Mouse (Mus musculus) kidney, embryonic 14.5 days (tissue): ENCODE results near the gene Reep6. TPM values are rescaled to one million over a fixed set of nuclear protein-coding genes. Genes with fewer than 3 reads are reported as not detected.

ENCODE experiments used
- ATAC-seq: fragments of 200-750 bp; cut with Nextera tagmentation; 2 replicates; pipeline ENCODE4 v1.8.0; 2017; ENCODE audit warnings: moderate number of reproducible peaks, mild to moderate bottlenecking, moderate TSS enrichment, moderate library complexity; ENCODE audit not compliant: low FRiP score, low TSS enrichment
- H3K27ac ChIP-seq: fragments of 300-500 bp; sonication (generic); 2 replicates; pipeline ENCODE4 v1.5.1; 2014; ENCODE audit warnings: low read depth, mild to moderate bottlenecking, low read length, moderate library complexity, mixed read lengths
- H3K27me3 ChIP-seq: fragments of 300-500 bp; sonication (generic); 2 replicates; pipeline ENCODE4 v1.6.1; 2014; ENCODE audit warnings: mild to moderate bottlenecking, low read length; ENCODE audit not compliant: control insufficient read depth, insufficient read depth
- H3K36me3 ChIP-seq: fragments of 300-500 bp; sonication (generic); 2 replicates; pipeline ENCODE4 v1.6.1; 2014; ENCODE audit warnings: low read length, mixed read lengths; ENCODE audit not compliant: control insufficient read depth, insufficient read depth
- H3K4me1 ChIP-seq: fragments of 300-500 bp; sonication (generic); 2 replicates; pipeline ENCODE4 v1.6.1; 2014; ENCODE audit warnings: low read length, mixed read lengths; ENCODE audit not compliant: control insufficient read depth, insufficient read depth
- H3K4me2 ChIP-seq: fragments of 300-500 bp; sonication (generic); replicated peaks from 2 replicates; pipeline ENCODE4 v1.6.1; 2014; ENCODE audit warnings: low read depth, mild to moderate bottlenecking, low read length
- H3K4me3 ChIP-seq: fragments of 300-500 bp; sonication (generic); 2 replicates; pipeline ENCODE4 v1.5.1; 2014; ENCODE audit warnings: mild to moderate bottlenecking, low read length
- H3K9ac ChIP-seq: fragments of 300-500 bp; sonication (generic); 2 replicates; pipeline ENCODE4 v1.6.1; 2014; ENCODE audit warnings: low read depth, mild to moderate bottlenecking, low read length, moderate library complexity
- H3K9me3 ChIP-seq: fragments of 300-500 bp; sonication (generic); 2 replicates; pipeline ENCODE4 v1.6.1; 2016; ENCODE audit warnings: low read length; ENCODE audit not compliant: control insufficient read depth
- WGBS: fragments of 180-500 bp; shearing (Covaris S2); extraction: QIAGEN DNeasy Blood & Tissue Kit; methylation state at CpG from one replicate; pipeline ENCODE4 v1.1.7; 2014; 5-methylcytosine and 5-hydroxymethylcytosine counted together
- polyA plus RNA-seq: library from polyadenylated mRNA; unstranded; fragments of >200 nt; fragmentation: Nextera tagmentation; extraction: Ambion mirVana; gene quantifications from 2 replicates; pipeline ENCODE4 v1.2.1, GENCODE M21; 2014

Gene Reep6
- polyA plus RNA-seq, 1 experiment from 2014 or later = 7.1 TPM

DNA sequence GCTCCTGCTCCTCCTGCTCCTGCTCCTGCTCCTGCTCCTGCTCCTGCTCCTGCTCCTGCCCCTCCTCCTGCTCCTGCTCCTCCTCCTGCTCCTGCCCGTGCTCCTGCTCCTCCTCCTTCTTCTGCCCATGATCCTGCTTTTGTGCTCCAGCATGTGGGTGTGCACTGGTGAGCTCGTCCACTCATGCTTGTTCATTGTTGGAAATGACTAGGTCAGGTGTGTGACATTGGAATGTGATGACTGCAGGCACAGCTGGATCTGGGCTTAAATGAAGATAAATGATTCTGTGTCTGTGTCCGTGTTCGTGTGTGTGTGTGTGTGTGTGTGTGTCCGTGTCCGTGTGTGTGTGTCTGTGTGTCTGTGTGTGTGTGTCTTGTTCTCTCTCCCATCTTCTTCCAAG lies 38.6 kb downstream of the Reep6 start:
- Histone ChIP-seq H3K27ac (no peak overlapping the region), H3K4me3 (no peak overlapping the region), H3K4me2 (no peak overlapping the region), H3K27me3 (no peaks in the 10 kb centered on the region; the same call in 1 of the 2 replicates), H3K36me3 (no peaks in the 10 kb centered on the region), H3K4me1 (peaks cover 4% of the 10 kb centered on the region), H3K9ac (no peak overlapping the region), H3K9me3 (no peaks in the 10 kb centered on the region)
- WGBS = 92% methylated on average over 6 of the region's 6 CpGs
- ATAC-seq = no peak

DNA sequence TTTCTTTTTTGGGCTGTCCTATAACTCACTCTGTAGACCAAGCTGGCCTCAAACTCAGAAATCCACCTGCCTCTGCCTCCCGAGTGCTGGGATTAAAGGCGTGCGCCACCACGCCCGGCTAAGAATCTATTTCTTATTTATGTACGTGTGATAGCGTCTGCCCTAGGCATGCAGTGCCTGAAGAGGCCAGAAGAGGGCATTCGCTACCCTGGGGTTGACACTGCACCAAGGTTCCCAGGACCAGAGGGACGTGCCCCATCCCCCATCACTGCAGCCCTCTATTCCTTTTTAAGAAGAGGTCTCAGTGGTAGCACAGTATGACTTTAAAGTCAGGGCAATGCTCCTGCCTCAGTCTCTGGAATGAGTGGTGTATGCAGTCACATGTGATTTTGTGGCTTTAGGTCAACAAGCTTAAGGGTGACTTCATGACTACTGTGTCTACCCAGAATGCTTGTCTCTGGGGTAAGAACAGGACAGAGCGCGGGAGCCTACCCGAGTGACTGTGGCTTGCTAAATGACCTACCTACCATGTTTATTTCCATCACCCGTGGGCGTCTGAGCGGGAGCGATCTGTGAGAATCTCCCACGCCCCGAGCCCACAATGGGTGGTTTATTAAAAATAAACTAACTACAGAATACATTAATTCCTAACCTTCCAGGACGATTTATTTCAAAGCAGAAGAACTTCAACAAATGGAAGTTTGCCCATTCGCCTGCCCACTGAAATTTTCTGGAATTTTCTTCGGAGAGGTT lies 40.4 kb downstream of the Reep6 start:
- H3K9ac ChIP-seq = no peak overlapping the region
- H3K27me3 ChIP-seq = no peaks in the 10 kb centered on the region
- H3K4me2 ChIP-seq = no peak overlapping the region
- no peaks in the 10 kb centered on the region for H3K36me3 ChIP-seq
- ATAC-seq = no peak
- no peak overlapping the region for H3K27ac ChIP-seq
- WGBS = 78% methylated on average over 21 of the region's 21 CpGs
- H3K4me3 ChIP-seq = no peak overlapping the region
- peaks cover 4% of the 10 kb centered on the region for H3K4me1 ChIP-seq
- no peaks in the 10 kb centered on the region for H3K9me3 ChIP-seq

DNA sequence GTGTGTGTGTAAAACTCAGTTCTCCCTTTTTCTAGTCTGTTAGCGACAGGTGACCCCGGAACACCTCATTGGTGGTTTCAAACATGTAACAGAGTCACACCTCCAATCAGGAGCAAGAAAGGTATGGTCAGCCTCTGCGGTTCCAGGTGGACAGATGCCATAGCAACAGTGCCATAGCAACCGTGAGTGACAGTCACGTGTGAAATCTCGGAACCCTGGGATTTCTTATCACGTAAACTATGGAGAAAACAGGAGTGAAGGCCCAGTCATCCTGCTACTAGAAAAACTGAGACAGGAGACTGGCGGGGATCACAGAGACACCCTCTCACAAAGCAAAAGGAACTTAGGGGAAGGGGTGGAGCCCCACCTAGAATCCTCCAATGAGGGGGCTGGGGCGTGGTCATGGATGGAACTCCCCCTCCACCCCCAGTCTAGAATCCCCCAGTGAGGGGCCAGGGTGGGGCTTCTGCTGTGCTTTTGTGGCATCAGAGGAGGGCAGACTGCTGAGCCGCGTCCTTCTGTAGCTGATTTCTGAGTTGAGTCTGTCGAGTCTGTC lies 41.7 kb downstream of the Reep6 start:
- peaks cover 4% of the 10 kb centered on the region for H3K4me1 ChIP-seq
- no peaks in the 10 kb centered on the region for H3K9me3 ChIP-seq
- H3K4me3 ChIP-seq = peak overlapping the region; percentile 25; the same call in 1 of the 2 replicates
- peak overlapping the region; percentile 27; the same call in 1 of the 2 replicates for H3K4me2 ChIP-seq
- no peaks in the 10 kb centered on the region for H3K27me3 ChIP-seq
- H3K36me3 ChIP-seq = no peaks in the 10 kb centered on the region
- 4% methylated on average over 12 of the region's 12 CpGs for WGBS
- ATAC-seq = peak; percentile 84
- no peak overlapping the region for H3K27ac ChIP-seq
- H3K9ac ChIP-seq = no peak overlapping the region

DNA sequence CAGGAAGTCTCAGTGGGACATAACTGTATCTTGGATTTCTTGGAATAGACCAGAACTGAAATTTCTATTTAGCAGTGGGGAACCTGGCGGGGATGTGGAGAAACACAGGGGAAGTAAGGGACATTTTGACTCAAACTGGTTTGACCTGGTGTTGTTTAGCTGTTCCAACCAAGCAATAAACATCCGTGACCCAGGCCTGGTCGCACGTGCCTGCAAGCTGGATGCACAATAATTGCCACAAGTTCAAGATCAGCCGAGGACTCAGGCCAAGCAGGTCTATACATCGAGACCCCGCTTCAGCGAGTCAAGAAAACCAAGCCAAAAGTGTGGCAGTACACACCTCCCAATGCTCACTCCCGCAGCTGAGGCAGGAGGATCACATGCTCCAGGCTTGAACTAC lies 42.2 kb downstream of the Reep6 start:
- Histone ChIP-seq H3K27ac (no peak overlapping the region), H3K36me3 (no peaks in the 10 kb centered on the region), H3K9me3 (no peaks in the 10 kb centered on the region), H3K27me3 (no peaks in the 10 kb centered on the region), H3K4me2 (peak overlapping the region; percentile 27; the same call in 1 of the 2 replicates), H3K4me3 (peak overlapping the region; percentile 25; the same call in 1 of the 2 replicates), H3K9ac (no peak overlapping the region), H3K4me1 (peaks cover 4% of the 10 kb centered on the region)
- 52% methylated on average over 9 of the region's 9 CpGs for WGBS
- no peak for ATAC-seq

DNA sequence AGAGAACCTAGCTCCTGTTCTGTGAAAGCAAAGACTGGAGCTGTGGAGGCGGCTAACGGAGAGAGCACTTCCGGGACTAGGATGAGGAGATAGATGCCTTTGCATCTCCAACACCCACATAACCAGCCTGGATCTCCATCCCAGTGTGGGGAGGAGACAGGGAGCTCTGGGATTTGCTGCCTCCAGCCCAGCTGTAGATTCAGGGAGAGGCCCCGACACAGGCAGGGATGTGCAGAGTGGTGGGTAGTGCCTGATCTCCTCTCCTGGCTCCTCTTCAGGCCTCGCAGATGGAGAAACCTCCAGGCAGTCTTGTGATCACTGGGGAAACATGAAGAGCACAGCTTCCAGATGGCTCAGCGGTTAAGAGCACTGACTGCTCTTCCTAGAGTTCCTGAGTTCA lies 43.0 kb downstream of the Reep6 start:
- Histone ChIP-seq H3K27me3 (no peaks in the 10 kb centered on the region), H3K4me3 (no peak overlapping the region), H3K4me1 (peaks cover 4% of the 10 kb centered on the region), H3K9me3 (no peaks in the 10 kb centered on the region), H3K27ac (no peak overlapping the region), H3K4me2 (no peak overlapping the region), H3K36me3 (no peaks in the 10 kb centered on the region), H3K9ac (no peak overlapping the region)
- WGBS = 86% methylated on average over 6 of the region's 6 CpGs
- no peak for ATAC-seq

DNA sequence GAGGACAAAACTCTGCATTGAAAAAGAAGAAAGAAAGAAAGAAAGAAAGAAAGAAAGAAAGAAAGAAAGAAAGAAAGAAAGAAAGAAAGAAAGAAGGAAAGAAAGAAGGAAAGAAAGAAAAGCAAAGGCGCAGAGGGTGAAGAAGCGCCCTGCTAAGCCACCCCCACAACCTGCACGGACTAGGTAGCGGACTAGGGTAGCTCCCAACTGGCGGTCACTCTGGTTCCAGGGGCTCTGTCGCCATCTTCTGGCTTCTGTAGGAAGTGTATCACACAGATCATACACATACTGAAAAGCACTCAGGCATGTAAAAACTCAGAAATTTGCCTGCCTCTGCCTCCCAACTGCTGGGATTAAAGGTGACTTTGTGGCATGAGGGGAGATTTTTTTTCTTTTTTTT lies 44.3 kb downstream of the Reep6 start:
- Histone ChIP-seq H3K4me3 (no peak overlapping the region), H3K9me3 (no peaks in the 10 kb centered on the region), H3K4me1 (peaks cover 4% of the 10 kb centered on the region), H3K27ac (no peak overlapping the region), H3K4me2 (no peak overlapping the region), H3K36me3 (no peaks in the 10 kb centered on the region), H3K9ac (no peak overlapping the region), H3K27me3 (no peaks in the 10 kb centered on the region)
- WGBS = 26% methylated on average over 6 of the region's 6 CpGs
- no peak for ATAC-seq

DNA sequence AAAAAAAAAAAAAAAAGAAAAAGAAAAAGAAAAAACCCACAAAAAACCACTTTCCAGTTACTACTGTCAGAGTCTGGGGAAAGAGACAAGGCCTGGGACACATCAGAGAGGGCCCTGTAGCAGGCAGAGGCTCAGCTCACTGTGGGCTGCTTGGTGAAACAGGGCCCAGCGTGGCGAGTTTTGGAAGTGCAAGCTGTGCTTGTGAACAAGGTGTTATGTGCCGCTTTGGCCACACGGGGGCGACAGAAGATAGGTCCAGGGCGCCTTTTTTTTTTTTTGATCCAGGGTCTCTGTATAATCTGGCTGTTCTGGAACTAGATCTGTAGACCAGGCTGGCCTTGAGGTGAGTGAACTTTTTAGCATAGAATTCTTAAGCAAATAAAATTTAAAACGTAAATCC lies 46.4 kb downstream of the Reep6 start:
- H3K9ac ChIP-seq = no peak overlapping the region
- H3K4me3 ChIP-seq = no peak overlapping the region
- ATAC-seq = no peak
- H3K36me3 ChIP-seq = peaks cover 14% of the 10 kb centered on the region
- H3K27ac ChIP-seq = no peak overlapping the region
- 4% methylated on average over 7 of the region's 7 CpGs for WGBS
- H3K4me2 ChIP-seq = no peak overlapping the region
- H3K4me1 ChIP-seq = peaks cover 4% of the 10 kb centered on the region
- no peaks in the 10 kb centered on the region for H3K27me3 ChIP-seq
- H3K9me3 ChIP-seq = no peaks in the 10 kb centered on the region

DNA sequence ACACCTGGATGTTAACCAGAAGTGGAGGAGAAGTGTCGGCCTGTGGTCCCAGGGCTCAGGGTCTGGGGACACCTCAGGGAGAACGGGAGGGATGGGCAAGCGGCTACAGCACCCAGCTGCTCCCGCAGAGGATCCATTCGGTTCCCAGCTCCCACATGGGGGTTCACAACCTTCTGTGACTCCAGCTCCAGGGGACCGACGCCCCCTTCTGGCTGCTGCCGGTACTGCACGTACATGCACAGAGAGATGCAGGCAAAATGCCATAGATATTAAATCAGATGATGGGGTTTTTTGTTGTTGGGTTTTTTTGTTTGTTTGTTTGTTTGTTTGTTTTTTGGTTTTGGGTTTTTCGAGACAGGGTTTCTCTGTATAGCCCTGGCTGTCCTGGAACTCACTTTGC lies 48.0 kb downstream of the Reep6 start:
- H3K4me2 ChIP-seq = no peak overlapping the region
- ATAC-seq = no peak
- H3K9ac ChIP-seq = no peak overlapping the region
- H3K27ac ChIP-seq = no peak overlapping the region
- 57% methylated on average over 10 of the region's 10 CpGs for WGBS
- peaks cover 29% of the 10 kb centered on the region for H3K36me3 ChIP-seq
- no peaks in the 10 kb centered on the region for H3K4me1 ChIP-seq
- no peaks in the 10 kb centered on the region for H3K27me3 ChIP-seq
- no peak overlapping the region for H3K4me3 ChIP-seq
- no peaks in the 10 kb centered on the region for H3K9me3 ChIP-seq

DNA sequence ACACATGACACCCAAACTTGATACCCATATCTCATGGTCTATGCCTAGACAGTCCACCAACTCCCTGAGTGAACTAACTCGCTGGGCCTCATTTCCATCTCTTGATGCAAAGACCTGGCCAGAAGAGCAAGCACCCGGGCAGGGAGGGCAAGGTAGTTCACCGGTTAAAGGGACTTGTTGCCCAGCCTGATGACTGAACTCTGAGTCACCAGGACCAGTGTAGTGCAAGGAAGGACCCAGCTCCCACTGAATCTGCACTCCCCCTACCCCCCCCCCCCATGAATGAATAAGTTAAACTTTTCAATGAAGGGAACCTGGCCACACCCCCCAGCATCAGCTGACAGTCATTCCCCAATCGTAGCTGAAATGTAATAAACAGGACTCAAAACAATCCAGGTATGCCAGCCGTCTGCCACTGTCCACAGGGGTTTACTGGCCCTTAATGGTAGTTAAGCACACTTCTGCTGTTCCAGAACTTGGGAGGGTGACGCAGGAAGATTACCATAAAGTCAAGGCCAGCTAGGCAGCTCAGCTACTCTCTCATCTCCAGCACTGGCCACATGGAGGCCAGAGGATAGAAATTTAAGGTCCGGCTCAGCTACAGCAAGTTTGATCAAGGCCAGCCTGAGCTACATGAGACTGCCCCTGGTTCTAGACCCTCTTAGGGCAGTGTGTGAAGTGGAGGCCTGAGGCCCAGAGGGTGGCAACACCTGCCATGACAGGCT lies 53.0 kb downstream of the Reep6 start:
- ATAC-seq = no peak
- WGBS = 91% methylated on average over 7 of the region's 7 CpGs
- no peak overlapping the region for H3K4me2 ChIP-seq
- no peak overlapping the region for H3K27ac ChIP-seq
- peaks cover 54% of the 10 kb centered on the region for H3K36me3 ChIP-seq
- H3K9me3 ChIP-seq = no peaks in the 10 kb centered on the region
- H3K4me3 ChIP-seq = no peak overlapping the region
- peaks cover 21% of the 10 kb centered on the region for H3K4me1 ChIP-seq
- H3K27me3 ChIP-seq = no peaks in the 10 kb centered on the region
- no peak overlapping the region for H3K9ac ChIP-seq
